Mouse (Mus musculus): ENCODE measurements around the gene Bcdin3d. TPM values are rescaled to one million over a fixed set of nuclear protein-coding genes. Genes with fewer than 3 reads are reported as not detected.

The Bcdin3d gene
- polyA plus RNA-seq, 1 experiment from 2014 or later: 10.8 TPM

DNA sequence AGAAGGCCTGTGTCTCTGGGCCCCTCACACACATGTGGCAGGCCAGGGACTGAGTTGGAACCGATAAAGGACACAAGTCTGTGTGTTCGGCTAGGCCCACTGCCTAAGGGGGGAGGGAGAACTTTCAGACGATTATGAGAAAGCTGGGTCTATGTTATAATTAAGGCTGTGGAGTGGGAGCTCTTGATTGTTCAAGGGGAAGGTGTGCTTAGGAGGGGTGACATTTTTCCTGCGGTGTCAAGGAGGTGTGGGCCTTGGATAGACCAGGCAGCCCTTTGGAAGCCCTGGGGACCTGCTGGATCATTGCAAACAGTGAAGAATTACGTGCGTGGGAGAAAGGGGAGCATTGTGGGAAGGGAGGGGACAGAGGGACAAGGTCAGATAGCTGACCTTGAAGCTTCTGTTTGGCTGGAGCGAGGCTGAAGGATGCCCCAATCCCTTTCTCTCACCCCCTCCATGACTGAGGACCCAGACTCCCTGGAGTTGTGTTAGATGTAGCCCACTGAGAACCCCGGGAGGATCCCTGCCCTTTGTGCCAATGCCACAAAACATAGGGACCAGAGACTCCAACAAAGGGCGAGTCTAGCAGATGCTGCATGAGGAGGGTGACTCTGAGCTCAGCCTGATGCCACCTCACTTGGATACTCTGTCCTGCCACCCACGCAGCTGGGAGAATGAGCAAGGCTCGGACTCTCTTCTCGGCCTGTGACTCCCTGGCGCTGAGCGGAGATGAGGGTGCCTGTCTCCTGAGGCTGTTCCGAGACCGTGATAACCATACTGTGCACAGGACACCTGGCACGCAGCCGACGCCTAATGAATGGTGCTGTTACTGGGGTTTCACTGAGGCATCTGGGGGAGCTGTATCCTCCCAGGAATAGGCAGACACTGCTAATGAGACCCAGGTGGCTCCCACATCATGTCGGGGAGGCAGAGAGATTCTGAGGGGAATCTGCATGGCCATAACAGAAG lies 27.0 kb upstream of the Bcdin3d start:
- no peak for ATAC-seq (replicated peaks; ENCODE audit: insufficient number of reproducible peaks, insufficient read depth, low FRiP score, low read depth)
- Histone ChIP-seq H3K9me3 (replicated peaks) (no peaks in the 10 kb centered on the region), H3K4me3 (no peak overlapping the region), H3K36me3 (no peaks in the 10 kb centered on the region), H3K4me1 (replicated peaks) (peaks cover 64% of the 10 kb centered on the region), H3K27ac (peak overlapping the region; percentile 42; the same call in 1 of the 2 replicates), H3K9ac (no peak overlapping the region; the same call in 1 of the 2 replicates), H3K27me3 (peaks cover 32% of the 10 kb centered on the region), H3K4me2 (no peak overlapping the region)
- WGBS: 74% methylated on average over 20 of the region's 20 CpGs

DNA sequence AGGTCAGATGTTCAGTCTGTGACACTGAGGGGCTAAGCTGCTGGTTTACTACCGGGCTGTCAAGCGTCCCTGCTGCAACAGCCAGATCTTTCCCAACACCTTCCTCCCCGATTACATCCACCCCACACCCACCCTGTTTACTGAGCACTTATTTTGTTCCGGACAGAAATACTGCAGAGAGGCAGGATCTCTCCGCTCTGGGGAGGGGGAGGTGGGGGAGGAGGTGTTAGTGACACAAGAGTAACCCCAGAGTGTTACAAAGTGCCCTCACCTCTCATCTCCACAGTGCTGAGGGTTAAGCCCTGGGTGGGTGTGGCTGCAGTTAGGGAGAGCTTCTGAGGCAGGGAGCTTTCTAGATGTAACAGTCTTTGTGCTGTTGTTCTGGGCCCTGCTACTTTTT lies 25.8 kb upstream of the Bcdin3d start:
- H3K27me3 ChIP-seq: peaks cover 28% of the 10 kb centered on the region
- H3K4me3 ChIP-seq: no peak overlapping the region
- H3K27ac ChIP-seq: no peak overlapping the region
- peaks cover 54% of the 10 kb centered on the region for H3K4me1 ChIP-seq (replicated peaks)
- no peak overlapping the region for H3K4me2 ChIP-seq
- WGBS: 16% methylated on average over 5 of the region's 5 CpGs
- H3K36me3 ChIP-seq: no peaks in the 10 kb centered on the region
- no peaks in the 10 kb centered on the region for H3K9me3 ChIP-seq (replicated peaks)
- no peak overlapping the region for H3K9ac ChIP-seq
- ATAC-seq (replicated peaks; ENCODE audit: insufficient number of reproducible peaks, insufficient read depth, low FRiP score, low read depth): no peak

DNA sequence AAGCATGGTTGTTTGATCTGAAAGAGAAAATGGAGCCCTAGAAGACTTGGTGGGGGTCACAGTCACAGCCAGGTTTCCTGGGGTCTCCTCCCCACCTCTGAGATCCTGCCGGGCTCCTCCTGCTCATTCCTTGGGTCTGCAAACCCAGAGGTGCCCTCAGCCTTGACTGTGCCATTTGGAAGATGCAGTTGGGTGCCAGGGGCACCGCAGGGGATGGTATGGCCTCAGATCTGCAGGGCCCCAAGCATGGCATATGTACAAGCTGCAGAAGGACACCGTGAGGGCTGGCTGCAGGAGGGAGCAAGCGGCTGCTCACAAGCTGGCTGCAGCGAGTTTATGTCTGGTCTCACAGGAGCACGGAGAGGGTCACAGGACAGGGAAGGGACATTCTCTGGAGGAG lies 25.2 kb upstream of the Bcdin3d start:
- Histone ChIP-seq H3K4me3 (no peak overlapping the region), H3K4me1 (replicated peaks) (peaks cover 49% of the 10 kb centered on the region), H3K4me2 (0 out of 2 replicates have a peak overlapping the region, but pooled peaks have one; percentile 17), H3K27me3 (peaks cover 29% of the 10 kb centered on the region), H3K27ac (no peak overlapping the region), H3K9ac (no peak overlapping the region), H3K9me3 (replicated peaks) (no peaks in the 10 kb centered on the region), H3K36me3 (no peaks in the 10 kb centered on the region)
- WGBS: 26% methylated on average over 6 of the region's 6 CpGs
- ATAC-seq (replicated peaks; ENCODE audit: insufficient number of reproducible peaks, insufficient read depth, low FRiP score, low read depth): no peak

DNA sequence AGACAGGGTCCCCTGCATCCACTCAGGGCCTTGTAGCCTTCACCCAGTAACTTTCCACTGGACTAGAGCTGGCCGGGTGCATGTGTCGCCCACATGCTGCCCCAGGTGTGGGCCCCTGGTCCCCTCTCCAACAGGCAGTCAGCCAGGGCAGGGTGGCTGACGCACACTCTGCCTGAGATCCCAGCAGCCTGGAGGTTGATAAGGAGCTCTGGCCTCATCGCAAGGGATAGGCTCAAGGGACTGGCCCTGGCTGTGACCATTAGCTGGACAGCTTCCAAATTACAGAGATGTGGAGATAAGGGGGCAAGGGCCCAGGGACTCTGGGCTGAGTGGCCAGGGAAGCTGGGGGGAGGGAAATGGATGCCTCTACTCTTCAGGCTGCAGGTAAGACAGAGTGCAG lies 24.3 kb upstream of the Bcdin3d start:
- Histone ChIP-seq H3K36me3 (no peaks in the 10 kb centered on the region), H3K9me3 (replicated peaks) (no peaks in the 10 kb centered on the region), H3K4me3 (no peak overlapping the region), H3K27ac (peak overlapping the region; percentile 67), H3K4me2 (no peak overlapping the region), H3K27me3 (peaks cover 36% of the 10 kb centered on the region), H3K9ac (no peak overlapping the region), H3K4me1 (replicated peaks) (peaks cover 49% of the 10 kb centered on the region)
- ATAC-seq (replicated peaks; ENCODE audit: insufficient number of reproducible peaks, insufficient read depth, low FRiP score, low read depth): peak; percentile 58; the same call in 1 of the 2 replicates
- 5% methylated on average over 4 of the region's 4 CpGs for WGBS

DNA sequence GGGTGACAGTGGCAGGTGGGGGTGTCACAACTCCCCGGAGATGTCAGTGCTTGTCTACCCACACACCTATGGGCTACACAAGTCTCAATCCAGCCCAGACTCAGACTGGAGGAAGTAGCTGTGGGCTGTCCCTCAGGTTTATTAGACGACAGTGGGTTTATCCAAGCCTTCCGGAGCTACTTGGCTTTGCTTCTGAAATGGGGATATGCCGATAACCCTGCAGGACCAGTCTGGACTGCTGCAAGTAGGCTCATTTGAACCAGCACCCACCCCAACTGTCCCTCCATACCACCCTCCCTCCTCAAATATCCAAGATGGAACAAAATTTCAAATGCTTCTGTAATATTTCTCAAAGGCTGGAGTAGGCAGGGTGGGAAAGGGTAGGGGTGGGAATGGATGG lies 23.8 kb upstream of the Bcdin3d start:
- Histone ChIP-seq H3K4me1 (replicated peaks) (peaks cover 49% of the 10 kb centered on the region), H3K27me3 (peaks cover 37% of the 10 kb centered on the region), H3K27ac (peak overlapping the region; percentile 67), H3K4me2 (0 out of 2 replicates have a peak overlapping the region, but pooled peaks have one; percentile 38), H3K9ac (peak overlapping the region; percentile 9; the same call in 1 of the 2 replicates), H3K9me3 (replicated peaks) (no peaks in the 10 kb centered on the region), H3K36me3 (no peaks in the 10 kb centered on the region), H3K4me3 (no peak overlapping the region)
- WGBS: 43% methylated on average over 4 of the region's 4 CpGs
- no peak for ATAC-seq (replicated peaks; ENCODE audit: insufficient number of reproducible peaks, insufficient read depth, low FRiP score, low read depth)

DNA sequence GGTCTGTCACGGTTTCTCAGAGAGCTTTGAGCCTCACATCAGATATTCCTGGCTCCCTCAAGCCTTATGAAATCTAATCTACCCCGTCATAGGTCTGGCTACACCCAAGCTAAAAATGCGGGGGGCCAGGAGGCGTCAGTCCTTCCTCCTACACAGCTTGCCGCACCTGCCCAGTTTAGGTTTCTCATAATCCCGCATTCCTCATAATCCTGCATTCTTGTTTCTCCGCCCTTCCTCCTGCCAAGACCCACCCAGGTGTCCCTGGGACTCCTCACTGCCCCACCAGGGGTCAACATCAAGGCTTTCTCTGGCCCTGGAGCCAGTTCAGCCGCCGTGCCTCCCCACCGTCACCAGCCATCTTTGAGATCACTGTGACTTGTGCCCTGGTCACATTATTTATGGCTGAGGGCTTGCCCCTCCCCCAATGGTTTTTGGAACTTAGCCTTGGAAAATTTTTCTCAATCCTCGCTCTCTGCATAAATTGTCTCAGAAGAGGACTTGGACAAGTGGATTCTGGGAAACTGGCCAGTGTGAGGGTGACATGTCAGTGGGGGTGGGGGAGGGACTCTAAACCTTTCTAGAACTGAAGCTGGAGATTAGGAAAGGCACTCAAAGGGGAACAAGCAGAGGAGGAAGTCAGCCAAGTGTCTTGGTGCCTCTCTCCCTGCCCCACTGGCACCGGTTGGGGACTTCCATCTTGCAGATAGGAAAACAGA lies 23.2 kb upstream of the Bcdin3d start:
- peaks cover 49% of the 10 kb centered on the region for H3K4me1 ChIP-seq (replicated peaks)
- no peaks in the 10 kb centered on the region for H3K9me3 ChIP-seq (replicated peaks)
- H3K27me3 ChIP-seq: peaks cover 41% of the 10 kb centered on the region
- WGBS: 40% methylated on average over 12 of the region's 12 CpGs
- no peak overlapping the region for H3K4me3 ChIP-seq
- 0 out of 2 replicates have a peak, but pooled peaks have one; percentile 8 for ATAC-seq (replicated peaks; ENCODE audit: insufficient number of reproducible peaks, insufficient read depth, low FRiP score, low read depth)
- H3K27ac ChIP-seq: peak overlapping the region; percentile 67
- H3K9ac ChIP-seq: peak overlapping the region; percentile 9; the same call in 1 of the 2 replicates
- H3K4me2 ChIP-seq: peak overlapping the region; percentile 38
- no peaks in the 10 kb centered on the region for H3K36me3 ChIP-seq

DNA sequence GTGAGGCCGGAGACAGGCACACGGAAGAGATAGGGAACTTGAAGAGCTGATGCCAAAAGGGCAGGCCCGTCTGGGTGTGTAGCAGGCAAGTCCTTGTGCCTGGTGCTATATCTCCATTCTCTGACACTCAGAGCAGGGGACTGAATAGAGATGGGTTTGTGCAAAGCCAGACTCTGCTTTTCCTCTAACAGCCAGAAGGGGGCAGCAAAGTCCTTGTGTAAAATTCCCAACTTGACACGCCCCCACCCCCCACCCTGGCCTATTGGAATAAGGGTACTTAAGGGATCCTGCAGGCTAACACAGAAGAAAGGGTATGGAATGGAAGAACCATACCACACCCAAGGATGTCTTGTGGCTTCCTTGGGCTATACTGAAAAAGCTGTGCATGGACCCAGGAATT lies 22.5 kb upstream of the Bcdin3d start:
- Histone ChIP-seq H3K9me3 (replicated peaks) (no peaks in the 10 kb centered on the region), H3K4me1 (replicated peaks) (peaks cover 47% of the 10 kb centered on the region), H3K36me3 (no peaks in the 10 kb centered on the region), H3K27ac (peak overlapping the region; percentile 67), H3K4me3 (no peak overlapping the region), H3K9ac (no peak overlapping the region), H3K27me3 (peaks cover 42% of the 10 kb centered on the region), H3K4me2 (peak overlapping the region; percentile 38; the same call in 1 of the 2 replicates)
- ATAC-seq (replicated peaks; ENCODE audit: insufficient number of reproducible peaks, insufficient read depth, low FRiP score, low read depth): no peak
- 11% methylated on average over 4 of the region's 4 CpGs for WGBS

DNA sequence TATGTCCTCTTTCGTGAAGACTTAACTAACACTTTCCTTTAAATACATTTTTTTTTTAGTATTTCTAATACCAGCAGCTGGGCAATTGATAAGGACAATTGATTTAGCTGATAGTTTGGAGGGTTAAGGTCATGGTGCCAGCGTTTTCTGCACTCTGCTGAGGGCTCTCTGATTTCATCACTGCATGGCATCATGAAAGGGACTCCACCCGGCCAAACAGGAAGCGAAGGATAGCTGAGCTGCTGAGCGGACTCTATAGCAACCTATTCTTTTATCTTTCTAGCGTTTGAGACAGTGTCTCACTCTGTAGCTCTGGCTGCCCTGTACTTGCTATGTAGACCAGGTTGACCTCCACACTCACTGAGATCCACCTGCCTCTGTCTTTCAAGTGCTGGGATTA lies 10.2 kb upstream of the Bcdin3d start:
- Histone ChIP-seq H3K4me3 (no peak overlapping the region), H3K27me3 (no peaks in the 10 kb centered on the region), H3K4me2 (no peak overlapping the region), H3K36me3 (no peaks in the 10 kb centered on the region), H3K9ac (no peak overlapping the region), H3K9me3 (replicated peaks) (no peaks in the 10 kb centered on the region), H3K4me1 (replicated peaks) (no peaks in the 10 kb centered on the region), H3K27ac (no peak overlapping the region)
- ATAC-seq (replicated peaks; ENCODE audit: insufficient number of reproducible peaks, insufficient read depth, low FRiP score, low read depth): no peak
- 54% methylated on average over 6 of the region's 6 CpGs for whole genome bisulfite sequencing

DNA sequence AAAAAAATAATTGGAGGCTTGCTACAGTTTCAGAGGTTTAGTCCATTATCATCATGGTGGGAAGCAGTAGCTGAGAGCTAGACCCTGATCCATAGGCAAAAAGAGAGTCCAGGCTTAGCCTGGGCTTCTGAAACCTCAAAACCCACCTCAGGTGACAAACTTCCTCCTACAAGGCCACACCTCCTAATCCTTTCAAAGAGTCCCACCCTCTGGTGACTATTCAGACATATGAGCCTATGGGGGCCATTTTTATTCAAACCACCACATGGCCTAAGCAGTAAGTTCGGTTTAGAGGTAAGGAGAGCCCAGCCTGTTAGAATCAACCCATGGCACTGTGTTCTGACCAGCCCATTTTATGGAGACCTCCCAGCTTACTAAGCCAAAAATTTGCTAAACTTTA lies 1.3 kb upstream of the Bcdin3d start:
- no peak for ATAC-seq (replicated peaks; ENCODE audit: insufficient number of reproducible peaks, insufficient read depth, low FRiP score, low read depth)
- Histone ChIP-seq H3K36me3 (no peaks in the 10 kb centered on the region), H3K4me2 (no peak overlapping the region), H3K4me1 (replicated peaks) (peaks cover 17% of the 10 kb centered on the region), H3K27ac (no peak overlapping the region), H3K9ac (no peak overlapping the region), H3K9me3 (replicated peaks) (no peaks in the 10 kb centered on the region), H3K4me3 (no peak overlapping the region), H3K27me3 (no peaks in the 10 kb centered on the region)
- WGBS: 66% methylated on average over 1 of the region's 1 CpGs

DNA sequence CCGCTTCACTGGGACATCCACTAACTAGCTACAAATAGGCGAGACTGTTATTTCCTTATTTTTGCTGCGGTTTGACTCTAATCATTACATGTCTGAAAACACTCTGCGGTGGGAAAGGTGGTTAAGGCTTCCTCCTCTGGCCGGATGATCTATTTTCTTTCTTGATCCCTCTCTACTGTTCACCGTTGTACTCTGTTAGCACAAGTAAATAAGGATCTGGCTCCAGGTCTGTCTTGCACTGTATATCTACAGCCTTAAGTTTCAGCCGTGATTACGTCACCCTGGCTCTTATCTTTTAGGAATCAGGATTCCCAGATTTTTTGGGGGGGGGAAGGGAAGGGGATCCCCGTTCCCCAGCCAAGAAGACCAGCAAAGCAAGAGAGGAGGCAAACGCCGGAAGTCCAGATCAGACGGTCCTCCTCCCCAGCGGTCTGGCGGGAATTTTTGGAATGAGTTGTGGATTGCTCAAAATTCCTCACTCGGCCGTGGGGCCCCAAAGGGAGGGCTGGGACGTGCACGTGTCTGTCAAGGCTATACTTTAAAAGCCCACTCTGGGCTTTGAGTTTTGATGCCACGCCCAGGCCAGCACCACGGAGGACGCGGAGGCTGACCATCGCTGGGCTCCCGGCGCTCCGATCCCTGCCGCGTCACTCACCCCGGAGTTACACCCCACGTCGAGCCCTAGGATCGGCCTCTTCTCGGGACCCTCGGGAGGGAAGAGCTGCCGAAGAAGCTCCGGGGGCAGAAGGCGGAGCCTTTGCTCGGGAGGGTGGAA lies 542 bp downstream of the Bcdin3d start:
- H3K4me2 ChIP-seq: peak overlapping the region; percentile 86
- no peaks in the 10 kb centered on the region for H3K27me3 ChIP-seq
- peak; percentile 81 for ATAC-seq (replicated peaks; ENCODE audit: insufficient number of reproducible peaks, insufficient read depth, low FRiP score, low read depth)
- peak overlapping the region; percentile 89 for H3K9ac ChIP-seq
- no peaks in the 10 kb centered on the region for H3K36me3 ChIP-seq
- H3K4me1 ChIP-seq (replicated peaks): peaks cover 25% of the 10 kb centered on the region
- H3K9me3 ChIP-seq (replicated peaks): no peaks in the 10 kb centered on the region
- 3% methylated on average over 38 of the region's 38 CpGs for WGBS
- peak overlapping the region; percentile 90 for H3K4me3 ChIP-seq
- peak overlapping the region; percentile 95 for H3K27ac ChIP-seq

DNA sequence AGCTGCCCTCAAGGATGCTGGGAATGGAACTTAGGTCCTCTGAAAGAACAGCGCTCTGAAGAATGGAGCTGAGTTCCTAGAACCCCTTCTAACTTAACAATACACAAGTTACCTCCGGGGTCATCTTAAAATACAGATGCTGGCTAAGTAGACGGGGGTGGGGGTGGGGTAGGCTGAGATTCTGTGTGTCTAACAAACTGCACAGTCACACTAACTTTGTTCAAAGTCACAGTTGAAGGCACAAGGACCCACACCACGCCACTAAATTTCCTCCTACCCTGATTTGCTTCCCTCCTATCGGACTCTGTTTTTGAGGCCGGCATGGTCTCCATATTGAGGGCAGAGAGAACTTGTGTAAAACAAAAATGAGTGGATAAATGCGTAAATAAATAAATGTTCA lies 1.6 kb downstream of the Bcdin3d start:
- no peak overlapping the region for H3K4me2 ChIP-seq
- 83% methylated on average over 7 of the region's 7 CpGs for WGBS

More for the DNA sequence above, 1.6 kb downstream of the Bcdin3d start:
- Histone ChIP-seq H3K4me1 (replicated peaks) (peaks cover 31% of the 10 kb centered on the region), H3K9ac (no peak overlapping the region), H3K36me3 (no peaks in the 10 kb centered on the region), H3K27me3 (no peaks in the 10 kb centered on the region), H3K9me3 (replicated peaks) (no peaks in the 10 kb centered on the region), H3K27ac (no peak overlapping the region), H3K4me3 (no peak overlapping the region)
- no peak for ATAC-seq (replicated peaks; ENCODE audit: insufficient number of reproducible peaks, insufficient read depth, low FRiP score, low read depth)

All from heart, embryonic 15.5 days (tissue).